Mouse (Mus musculus): ENCODE results near the gene Gpank1. TPM values are rescaled to one million over a fixed set of nuclear protein-coding genes. Genes with fewer than 3 reads are reported as not detected.

Gpank1 gene
- total and polyA plus RNA-seq, 2 experiments from 2014 or later: 9.6 to 24.1 TPM

DNA sequence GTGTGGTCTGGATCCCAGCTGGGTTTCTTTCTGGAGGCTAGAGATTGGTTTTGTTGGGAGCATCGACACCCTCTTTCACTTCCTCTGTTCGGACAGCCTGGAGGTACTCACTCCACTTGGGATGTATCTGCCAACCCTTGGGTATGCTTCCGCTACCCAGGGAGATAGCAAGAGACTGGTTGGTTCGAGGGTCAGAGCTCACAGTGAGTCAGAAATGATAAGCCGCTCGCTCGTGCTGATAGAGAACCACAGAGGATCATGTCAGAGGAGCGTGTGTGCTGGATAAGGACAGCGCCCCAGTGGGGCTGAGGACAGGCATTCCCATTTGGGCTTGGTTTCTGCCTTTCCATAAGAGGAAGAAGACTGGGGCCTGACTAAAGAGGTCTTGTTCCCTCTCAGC is 41.5 kb upstream of the Gpank1 start:
- Histone ChIP-seq H3K36me3 (replicated peaks; ENCODE audit: control insufficient read depth, insufficient read depth, low read length) (no peaks in the 10 kb centered on the region), H3K9me3 (replicated peaks; ENCODE audit: control insufficient read depth, low read length) (no peaks in the 10 kb centered on the region), H3K27me3 (ENCODE audit: control insufficient read depth, insufficient read depth, low read length) (no peaks in the 10 kb centered on the region; the same call in 1 of the 2 replicates), H3K4me1 (ENCODE audit: control insufficient read depth, insufficient read depth) (peaks cover 15% of the 10 kb centered on the region; the same call in 1 of the 2 replicates), H3K9ac (replicated peaks; ENCODE audit: low read depth, low read length) (no peak overlapping the region), H3K4me2 (ENCODE audit: low read depth, low read length) (peak overlapping the region; percentile 42), H3K4me3 (ENCODE audit: low read depth, low read length) (no peak overlapping the region), H3K27ac (ENCODE audit: low read depth) (no peak overlapping the region)
- ATAC-seq (ENCODE audit: insufficient read depth, low read depth) (0 out of 2 replicates have a peak, but pooled peaks have one; percentile 24), DNase-seq (ENCODE audit: low spot score) (no peak)
- WGBS: 10% methylated on average over 9 of the region's 9 CpGs
- TF ChIP-seq CTCF (IDR thresholded peaks at IDR 0.05; ENCODE audit: low read depth) (peak; percentile 18; the same call in 1 of the 2 replicates), EP300 (IDR thresholded peaks at IDR 0.05; ENCODE audit: low read depth) (no peak)

GRCm38 (mm10) chr17:35080248-35080647 is 41.0 kb upstream of the Gpank1 start:
- Histone ChIP-seq H3K4me2 (ENCODE audit: low read depth, low read length) (peak overlapping the region; percentile 42; the same call in 1 of the 2 replicates), H3K4me3 (ENCODE audit: low read depth, low read length) (no peak overlapping the region), H3K4me1 (ENCODE audit: control insufficient read depth, insufficient read depth) (peaks cover 15% of the 10 kb centered on the region; the same call in 1 of the 2 replicates), H3K36me3 (replicated peaks; ENCODE audit: control insufficient read depth, insufficient read depth, low read length) (no peaks in the 10 kb centered on the region), H3K9ac (replicated peaks; ENCODE audit: low read depth, low read length) (no peak overlapping the region), H3K27me3 (ENCODE audit: control insufficient read depth, insufficient read depth, low read length) (no peaks in the 10 kb centered on the region; the same call in 1 of the 2 replicates), H3K27ac (ENCODE audit: low read depth) (no peak overlapping the region), H3K9me3 (replicated peaks; ENCODE audit: control insufficient read depth, low read length) (no peaks in the 10 kb centered on the region)
- no peak for TF ChIP-seq CTCF (IDR thresholded peaks at IDR 0.05; ENCODE audit: low read depth)
- no peak for TF ChIP-seq EP300 (IDR thresholded peaks at IDR 0.05; ENCODE audit: low read depth)
- ATAC-seq (ENCODE audit: insufficient read depth, low read depth): no peak
- no peak for DNase-seq (ENCODE audit: low spot score)
- WGBS: 34% methylated on average over 6 of the region's 6 CpGs

GRCm38 (mm10) chr17:35080710-35081109 is 40.5 kb upstream of the Gpank1 start:
- DNase-seq (ENCODE audit: low spot score): no peak
- no peak overlapping the region for H3K4me3 ChIP-seq (ENCODE audit: low read depth, low read length)
- 90% methylated on average over 4 of the region's 4 CpGs for WGBS

DNA sequence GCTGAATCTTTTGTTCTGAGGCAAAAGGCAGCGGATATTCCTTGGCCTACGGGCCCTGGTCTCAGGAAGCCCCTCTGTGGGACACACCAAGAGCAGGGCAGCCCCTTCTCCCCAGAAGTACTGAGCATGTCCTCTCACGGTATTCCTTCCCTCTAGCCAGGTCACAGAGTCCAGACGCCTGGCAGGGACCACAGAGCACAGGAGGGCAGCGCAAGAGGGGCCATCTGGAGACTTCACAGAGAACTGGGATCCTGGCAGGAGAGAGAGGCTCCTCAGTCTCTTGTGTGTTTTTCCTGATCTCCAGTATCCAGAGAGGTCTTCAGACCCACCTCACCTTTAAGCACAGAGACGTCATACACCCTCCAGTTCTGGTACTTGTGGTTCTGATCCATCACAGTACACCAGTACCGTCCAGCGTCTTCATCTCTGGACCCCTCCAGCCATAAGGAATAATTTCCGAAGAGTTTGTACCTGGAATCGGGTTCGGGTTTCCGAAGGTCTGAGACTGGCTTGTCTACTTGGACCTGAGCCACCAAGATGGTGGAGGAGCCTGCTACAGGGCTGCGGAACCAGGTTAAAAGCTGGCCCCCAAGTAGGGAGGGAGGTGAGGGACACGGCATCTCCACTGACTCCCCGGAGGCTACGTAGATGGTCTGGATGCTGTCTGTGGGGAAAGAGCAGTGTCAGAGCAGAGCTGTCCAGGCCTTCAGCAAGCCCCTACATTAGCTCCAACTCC is 38.2 kb upstream of the Gpank1 start:
- H3K36me3 ChIP-seq (replicated peaks; ENCODE audit: control insufficient read depth, insufficient read depth, low read length): no peaks in the 10 kb centered on the region
- no peak overlapping the region for H3K9ac ChIP-seq (replicated peaks; ENCODE audit: low read depth, low read length)
- no peaks in the 10 kb centered on the region for H3K9me3 ChIP-seq (replicated peaks; ENCODE audit: control insufficient read depth, low read length)
- no peak overlapping the region for H3K27ac ChIP-seq (ENCODE audit: low read depth)
- 0 out of 2 replicates have a peak, but pooled peaks cover 5% of the 10 kb centered on the region for H3K4me1 ChIP-seq (ENCODE audit: control insufficient read depth, insufficient read depth)
- no peaks in the 10 kb centered on the region; the same call in 1 of the 2 replicates for H3K27me3 ChIP-seq (ENCODE audit: control insufficient read depth, insufficient read depth, low read length)
- no peak overlapping the region for H3K4me3 ChIP-seq (ENCODE audit: low read depth, low read length)
- H3K4me2 ChIP-seq (ENCODE audit: low read depth, low read length): no peak overlapping the region
- ATAC-seq (ENCODE audit: insufficient read depth, low read depth): no peak
- no peak for DNase-seq (ENCODE audit: low spot score)
- TF ChIP-seq CTCF (IDR thresholded peaks at IDR 0.05; ENCODE audit: low read depth): no peak
- TF ChIP-seq EP300 (IDR thresholded peaks at IDR 0.05; ENCODE audit: low read depth): no peak
- 77% methylated on average over 16 of the region's 16 CpGs for WGBS

More at GRCm38 (mm10) chr17:35080710-35081109, 40.5 kb upstream of the Gpank1 start:
- no peaks in the 10 kb centered on the region for H3K36me3 ChIP-seq (replicated peaks; ENCODE audit: control insufficient read depth, insufficient read depth, low read length)
- no peaks in the 10 kb centered on the region for H3K9me3 ChIP-seq (replicated peaks; ENCODE audit: control insufficient read depth, low read length)
- TF ChIP-seq EP300 (IDR thresholded peaks at IDR 0.05; ENCODE audit: low read depth): no peak
- TF ChIP-seq CTCF (IDR thresholded peaks at IDR 0.05; ENCODE audit: low read depth): no peak
- no peak for ATAC-seq (ENCODE audit: insufficient read depth, low read depth)
- no peaks in the 10 kb centered on the region; the same call in 1 of the 2 replicates for H3K27me3 ChIP-seq (ENCODE audit: control insufficient read depth, insufficient read depth, low read length)
- no peak overlapping the region for H3K27ac ChIP-seq (ENCODE audit: low read depth)
- H3K4me1 ChIP-seq (ENCODE audit: control insufficient read depth, insufficient read depth): peaks cover 15% of the 10 kb centered on the region; the same call in 1 of the 2 replicates
- no peak overlapping the region for H3K9ac ChIP-seq (replicated peaks; ENCODE audit: low read depth, low read length)
- H3K4me2 ChIP-seq (ENCODE audit: low read depth, low read length): no peak overlapping the region

GRCm38 (mm10) chr17:35083929-35084497 is 37.2 kb upstream of the Gpank1 start:
- H3K27me3 ChIP-seq (ENCODE audit: control insufficient read depth, insufficient read depth, low read length): no peaks in the 10 kb centered on the region
- no peak overlapping the region for H3K27ac ChIP-seq (ENCODE audit: low read depth)
- no peaks in the 10 kb centered on the region for H3K36me3 ChIP-seq (replicated peaks; ENCODE audit: control insufficient read depth, insufficient read depth, low read length)
- no peak for ATAC-seq (ENCODE audit: insufficient read depth, low read depth)
- 0 out of 2 replicates have a peak, but pooled peaks cover 5% of the 10 kb centered on the region for H3K4me1 ChIP-seq (ENCODE audit: control insufficient read depth, insufficient read depth)
- H3K9me3 ChIP-seq (replicated peaks; ENCODE audit: control insufficient read depth, low read length): no peaks in the 10 kb centered on the region
- no peak overlapping the region for H3K4me3 ChIP-seq (ENCODE audit: low read depth, low read length)
- DNase-seq (ENCODE audit: low spot score): no peak
- WGBS: 47% methylated on average over 3 of the region's 3 CpGs
- no peak overlapping the region for H3K9ac ChIP-seq (replicated peaks; ENCODE audit: low read depth, low read length)
- TF ChIP-seq EP300 (IDR thresholded peaks at IDR 0.05; ENCODE audit: low read depth): no peak
- no peak overlapping the region for H3K4me2 ChIP-seq (ENCODE audit: low read depth, low read length)

All from heart, postnatal 0 days (tissue).